Mouse (Mus musculus) embryonic facial prominence, embryonic 12.5 days (tissue): ENCODE measurements around the gene Dhdds. TPM values are rescaled to one million over a fixed set of nuclear protein-coding genes. Genes with fewer than 3 reads are reported as not detected.

Experiments used
- ATAC-seq: fragments of 200-750 bp; cut with Nextera tagmentation; 2 replicates; pipeline ENCODE4 v1.8.0; 2017; ENCODE audit not compliant: insufficient number of reproducible peaks, insufficient read depth, low FRiP score, low TSS enrichment
- H3K27ac ChIP-seq: fragments of 300-500 bp; sonication (generic); 2 replicates; pipeline ENCODE4 v1.5.1; 2016; ENCODE audit warnings: mild to moderate bottlenecking
- H3K27me3 ChIP-seq: fragments of 300-500 bp; sonication (generic); 2 replicates; pipeline ENCODE4 v1.6.1; 2016; ENCODE audit warnings: mild to moderate bottlenecking, moderate library complexity
- H3K36me3 ChIP-seq: fragments of 300-500 bp; sonication (generic); 2 replicates; pipeline ENCODE4 v1.6.1; 2016; ENCODE audit warnings: mild to moderate bottlenecking
- H3K4me1 ChIP-seq: fragments of 300-500 bp; sonication (generic); 2 replicates; pipeline ENCODE4 v1.6.1; 2016
- H3K4me2 ChIP-seq: fragments of 300-500 bp; sonication (generic); replicated peaks from 2 replicates; pipeline ENCODE4 v1.6.1; 2016; ENCODE audit warnings: mild to moderate bottlenecking, moderate library complexity
- H3K4me3 ChIP-seq: fragments of 300-500 bp; sonication (generic); 2 replicates; pipeline ENCODE4 v1.5.1; 2016; ENCODE audit warnings: mild to moderate bottlenecking
- H3K9ac ChIP-seq: fragments of 300-500 bp; sonication (generic); 2 replicates; pipeline ENCODE4 v1.6.1; 2016; ENCODE audit warnings: mild to moderate bottlenecking, moderate library complexity
- H3K9me3 ChIP-seq: fragments of 300-500 bp; sonication (generic); 2 replicates; pipeline ENCODE4 v1.6.1; 2016; ENCODE audit warnings: mild to moderate bottlenecking, moderate library complexity
- WGBS: fragments of 180-500 bp; shearing (Covaris S2); methylation state at CpG from one replicate; pipeline ENCODE4 v1.1.7; 2016; 5-methylcytosine and 5-hydroxymethylcytosine counted together
- polyA plus RNA-seq: library from polyadenylated mRNA; unstranded; fragments of >200 nt; fragmentation: Nextera tagmentation; extraction: Ambion mirVana; gene quantifications from 2 replicates; pipeline ENCODE4 v1.2.1, GENCODE M21; 2016

Dhdds gene
- polyA plus RNA-seq, 1 experiment from 2014 or later: 45.3 TPM

DNA sequence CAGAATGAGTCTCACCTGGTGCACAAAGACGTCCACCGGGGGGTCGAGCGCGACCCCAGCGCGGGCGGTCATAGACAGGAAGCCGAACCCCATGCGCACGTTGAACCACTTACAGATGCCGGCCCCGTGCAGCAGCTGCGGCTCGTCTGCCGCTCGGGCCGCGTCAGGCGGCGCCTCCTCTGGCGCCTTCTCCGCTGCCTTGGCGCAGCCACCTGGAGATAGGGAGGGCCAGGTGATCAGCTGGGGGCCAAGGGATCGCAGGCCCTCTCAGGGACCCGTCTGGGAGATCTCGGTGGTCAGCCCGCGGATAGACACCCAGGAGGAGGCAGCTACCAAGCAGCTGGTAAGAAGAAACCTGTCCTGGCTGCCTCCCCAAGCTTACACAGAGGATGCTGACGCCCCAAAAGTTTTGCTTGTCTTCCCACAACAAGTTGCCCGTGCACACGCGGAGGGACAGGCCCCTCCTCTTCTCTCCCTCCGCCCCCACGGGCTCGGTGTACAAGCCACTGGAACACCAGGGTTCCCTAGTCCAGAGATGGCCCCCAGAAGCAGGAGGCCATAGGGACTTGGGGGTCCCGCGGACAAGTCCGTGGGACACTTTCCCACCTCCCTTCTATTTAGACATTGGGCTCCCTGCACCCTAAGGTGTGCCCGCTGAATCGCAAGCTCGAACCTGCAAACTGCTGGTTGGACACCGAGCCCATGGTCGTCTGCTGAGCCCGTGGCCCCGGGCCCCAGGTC, 17.5 kb upstream of the Dhdds start:
- WGBS: under 1% methylated on average over 46 of the region's 46 CpGs
- H3K4me2 ChIP-seq: peak overlapping the region; percentile 56
- H3K27me3 ChIP-seq: peaks cover 25% of the 10 kb centered on the region
- peak overlapping the region; percentile 32 for H3K4me3 ChIP-seq
- H3K27ac ChIP-seq: 0 out of 2 replicates have a peak overlapping the region, but pooled peaks have one; percentile 48
- no peaks in the 10 kb centered on the region for H3K36me3 ChIP-seq
- H3K4me1 ChIP-seq: peaks cover 45% of the 10 kb centered on the region
- ATAC-seq: no peak
- no peaks in the 10 kb centered on the region for H3K9me3 ChIP-seq
- H3K9ac ChIP-seq: peak overlapping the region; percentile 19; the same call in 1 of the 2 replicates

DNA sequence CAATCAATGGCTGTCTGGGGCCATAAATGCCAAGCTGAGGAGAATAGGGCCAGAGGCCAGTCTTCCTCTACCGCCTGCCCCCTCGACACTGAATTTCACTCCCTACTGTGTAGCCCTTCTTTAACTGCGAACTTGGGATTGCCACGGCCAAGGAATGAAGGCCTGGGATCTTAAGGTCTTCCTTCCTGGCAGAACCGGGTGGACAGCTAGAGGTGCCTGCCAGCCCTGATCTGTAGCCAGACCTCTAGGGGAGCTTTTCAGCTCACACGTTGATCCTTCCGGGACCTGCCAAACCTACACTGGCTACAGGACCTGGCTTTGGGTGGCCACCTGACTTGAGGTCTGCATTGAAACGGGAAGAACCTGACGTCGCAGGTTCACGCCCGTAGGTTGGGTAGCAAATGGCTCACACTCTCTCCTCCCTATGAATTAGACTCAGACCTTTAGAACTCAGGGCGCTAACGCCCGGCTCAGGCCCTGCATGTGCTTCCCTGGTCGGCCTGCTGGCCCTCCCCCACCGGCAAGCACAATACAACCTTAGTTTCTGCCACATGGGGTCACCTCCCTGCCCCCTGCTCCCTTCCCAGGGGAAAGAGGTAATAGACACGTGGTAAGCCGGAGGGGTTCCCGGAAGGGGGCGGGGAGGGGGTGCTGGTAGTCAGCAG, 16.6 kb upstream of the Dhdds start:
- no peak overlapping the region for H3K9ac ChIP-seq
- peak overlapping the region; percentile 32 for H3K4me3 ChIP-seq
- peak overlapping the region; percentile 56 for H3K4me2 ChIP-seq
- ATAC-seq: no peak
- 2% methylated on average over 21 of the region's 21 CpGs for WGBS
- H3K4me1 ChIP-seq: peaks cover 50% of the 10 kb centered on the region
- H3K27ac ChIP-seq: no peak overlapping the region
- no peaks in the 10 kb centered on the region for H3K36me3 ChIP-seq
- peaks cover 25% of the 10 kb centered on the region for H3K27me3 ChIP-seq
- H3K9me3 ChIP-seq: no peaks in the 10 kb centered on the region

DNA sequence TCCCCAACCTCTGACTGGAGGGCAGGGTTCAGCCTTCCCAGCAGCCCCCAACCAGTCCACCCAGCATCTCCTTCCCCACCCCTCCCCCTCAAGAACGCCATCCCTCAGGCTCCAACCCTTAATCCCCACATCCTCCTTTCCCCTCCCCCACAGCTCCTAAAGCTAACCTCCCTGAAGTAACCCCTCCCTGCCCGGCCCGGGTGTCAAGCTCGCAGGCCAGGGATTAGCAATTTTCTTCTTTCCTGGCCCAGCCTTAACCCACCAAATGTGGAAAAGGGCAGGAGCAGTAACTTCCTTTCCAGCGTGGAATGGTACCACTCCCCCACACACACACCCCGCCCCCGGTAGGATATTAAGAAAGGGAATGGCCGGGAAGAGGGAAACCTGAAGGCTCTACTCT, 16.0 kb upstream of the Dhdds start:
- no peak overlapping the region for H3K9ac ChIP-seq
- no peaks in the 10 kb centered on the region for H3K36me3 ChIP-seq
- H3K4me1 ChIP-seq: peaks cover 56% of the 10 kb centered on the region
- ATAC-seq: no peak
- WGBS: 2% methylated on average over 8 of the region's 8 CpGs
- H3K27ac ChIP-seq: no peak overlapping the region
- peaks cover 25% of the 10 kb centered on the region for H3K27me3 ChIP-seq
- H3K4me2 ChIP-seq: peak overlapping the region; percentile 56; the same call in 1 of the 2 replicates
- no peaks in the 10 kb centered on the region for H3K9me3 ChIP-seq
- H3K4me3 ChIP-seq: no peak overlapping the region

DNA sequence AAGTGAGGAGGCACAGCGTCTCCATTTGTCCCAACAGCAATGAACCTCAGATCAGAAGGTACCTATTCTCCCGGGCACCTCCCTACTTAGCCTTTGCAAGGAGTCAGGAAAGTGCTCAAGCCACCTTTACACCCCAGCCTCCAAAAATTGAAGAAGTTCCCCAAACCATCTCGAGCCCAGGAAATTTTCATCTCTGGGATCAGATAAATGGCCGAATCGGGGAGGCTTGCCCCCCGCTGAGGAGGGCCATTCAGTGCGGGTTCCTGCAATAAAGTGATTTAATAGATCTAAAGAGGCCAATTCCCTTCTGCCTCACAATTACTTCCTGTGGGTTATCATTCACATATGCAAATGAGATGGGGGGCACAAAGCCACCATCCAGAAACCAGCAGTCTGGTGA, 15.5 kb upstream of the Dhdds start:
- H3K4me1 ChIP-seq: peaks cover 61% of the 10 kb centered on the region

DNA sequence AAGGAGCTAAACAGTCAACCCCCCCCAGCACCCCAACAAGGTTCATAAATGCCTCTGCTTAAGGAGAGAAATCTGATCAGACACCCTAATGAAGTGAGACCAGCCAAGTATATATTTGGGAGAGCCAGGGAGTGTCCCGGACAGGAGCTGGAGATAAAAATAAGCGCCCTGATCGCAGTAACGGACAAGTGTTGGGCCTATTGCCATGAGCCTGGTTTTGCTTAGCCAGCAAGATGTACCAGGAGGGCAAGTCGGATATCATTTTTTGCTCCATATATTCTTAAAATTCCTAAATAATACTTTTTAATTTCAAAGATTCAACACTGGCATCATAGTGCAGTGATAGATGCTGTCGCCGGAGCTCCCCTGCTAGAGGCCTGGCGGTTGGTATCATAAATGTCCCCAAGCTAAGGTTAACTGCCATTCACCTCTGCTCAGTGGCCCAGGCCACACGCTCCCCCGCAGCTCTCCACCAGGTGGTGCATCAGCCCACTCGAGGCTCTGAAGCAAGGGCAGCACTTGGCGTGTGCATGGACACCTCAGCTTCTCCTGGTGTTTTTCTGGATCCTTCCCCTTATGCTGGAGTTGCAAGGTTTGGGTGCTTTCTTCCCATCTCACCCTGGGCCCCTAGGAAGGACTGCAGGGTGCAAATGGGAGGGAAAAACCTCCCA, 12.3 kb upstream of the Dhdds start:
- H3K4me2 ChIP-seq: no peak overlapping the region
- peaks cover 8% of the 10 kb centered on the region for H3K27me3 ChIP-seq
- H3K4me3 ChIP-seq: no peak overlapping the region
- H3K27ac ChIP-seq: no peak overlapping the region
- 42% methylated on average over 12 of the region's 12 CpGs for WGBS
- no peaks in the 10 kb centered on the region for H3K9me3 ChIP-seq
- peaks cover 44% of the 10 kb centered on the region for H3K4me1 ChIP-seq
- H3K36me3 ChIP-seq: no peaks in the 10 kb centered on the region
- no peak for ATAC-seq
- no peak overlapping the region for H3K9ac ChIP-seq

More for the DNA sequence above, 15.5 kb upstream of the Dhdds start:
- no peak overlapping the region for H3K4me3 ChIP-seq
- WGBS: 5% methylated on average over 7 of the region's 7 CpGs
- H3K27ac ChIP-seq: no peak overlapping the region
- H3K9me3 ChIP-seq: no peaks in the 10 kb centered on the region
- H3K9ac ChIP-seq: no peak overlapping the region
- ATAC-seq: no peak
- H3K27me3 ChIP-seq: peaks cover 25% of the 10 kb centered on the region
- no peaks in the 10 kb centered on the region for H3K36me3 ChIP-seq
- no peak overlapping the region for H3K4me2 ChIP-seq

DNA sequence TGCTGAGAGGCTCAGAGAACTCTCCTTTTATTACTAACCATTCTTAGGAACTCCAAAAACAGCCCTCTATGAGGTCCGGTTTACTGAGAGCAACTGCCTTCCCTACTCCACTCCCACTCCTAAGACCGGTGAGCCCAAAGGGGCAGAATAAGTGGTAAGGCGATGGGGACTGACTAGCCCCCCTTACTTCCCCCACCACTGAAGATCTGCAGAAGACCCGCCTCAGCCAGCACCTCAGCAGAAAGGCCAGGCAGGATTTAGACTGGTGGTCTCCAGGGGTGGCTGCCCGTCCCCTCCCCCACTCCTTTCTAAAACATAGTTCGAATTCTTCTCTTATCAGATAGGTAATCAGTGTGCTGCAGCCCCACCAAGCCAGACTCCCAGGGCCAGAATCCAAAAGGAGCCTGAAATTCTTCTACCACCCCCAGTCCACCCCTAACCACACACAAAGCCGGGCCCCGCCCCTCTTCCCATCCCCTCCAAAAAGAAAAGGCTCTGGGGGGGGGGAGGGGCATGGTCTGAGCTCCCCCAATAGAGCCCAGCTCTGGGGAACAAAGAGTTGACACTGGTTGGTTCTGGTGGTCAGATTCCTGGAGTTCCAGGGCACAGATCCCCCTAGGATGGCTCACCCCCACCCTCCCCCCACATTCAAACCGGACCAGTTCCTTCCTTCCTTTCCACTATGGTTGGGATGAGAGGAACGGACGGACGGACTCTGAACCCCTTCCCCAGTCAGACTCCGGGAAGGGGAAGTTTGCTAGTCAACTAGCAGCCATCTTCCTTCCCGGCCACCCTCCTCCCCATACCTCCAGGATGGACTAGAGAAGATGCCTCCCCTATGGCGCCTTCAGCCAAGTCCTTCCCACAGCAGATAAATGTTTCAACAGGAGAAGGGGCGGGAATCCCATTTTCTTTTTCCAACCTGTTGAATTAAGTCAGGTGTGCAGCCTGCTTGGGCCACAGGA, 11.0 kb upstream of the Dhdds start:
- Histone ChIP-seq H3K4me3 (no peak overlapping the region), H3K36me3 (no peaks in the 10 kb centered on the region), H3K9ac (no peak overlapping the region), H3K27me3 (no peaks in the 10 kb centered on the region), H3K4me1 (peaks cover 32% of the 10 kb centered on the region), H3K27ac (peak overlapping the region; percentile 41; the same call in 1 of the 2 replicates), H3K4me2 (peak overlapping the region; percentile 26), H3K9me3 (no peaks in the 10 kb centered on the region)
- WGBS: 11% methylated on average over 16 of the region's 16 CpGs
- no peak for ATAC-seq

DNA sequence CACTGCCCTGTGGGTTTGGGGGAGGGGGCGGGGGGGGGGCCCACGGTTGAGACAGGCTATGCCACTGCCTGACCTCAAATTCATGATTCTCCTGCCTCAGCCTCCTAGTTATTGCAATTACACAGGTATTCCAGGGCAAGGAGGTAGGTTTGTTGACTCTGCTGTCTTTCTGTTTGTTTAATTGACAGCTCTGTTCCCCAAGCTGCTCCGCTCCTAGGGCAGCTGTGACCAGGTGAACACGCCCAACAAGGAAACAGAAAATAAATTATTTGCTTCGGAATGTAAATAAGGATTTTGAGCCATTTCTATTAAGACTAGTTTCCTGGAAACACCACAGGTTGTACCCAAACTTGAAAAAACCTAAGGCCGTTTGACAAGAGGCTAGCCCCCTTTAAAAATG, 9.0 kb upstream of the Dhdds start:
- no peak overlapping the region for H3K9ac ChIP-seq
- no peaks in the 10 kb centered on the region for H3K27me3 ChIP-seq
- no peaks in the 10 kb centered on the region for H3K9me3 ChIP-seq
- H3K36me3 ChIP-seq: no peaks in the 10 kb centered on the region
- 73% methylated on average over 6 of the region's 6 CpGs for WGBS
- peaks cover 18% of the 10 kb centered on the region for H3K4me1 ChIP-seq
- H3K27ac ChIP-seq: no peak overlapping the region
- H3K4me2 ChIP-seq: no peak overlapping the region
- H3K4me3 ChIP-seq: no peak overlapping the region
- no peak for ATAC-seq

DNA sequence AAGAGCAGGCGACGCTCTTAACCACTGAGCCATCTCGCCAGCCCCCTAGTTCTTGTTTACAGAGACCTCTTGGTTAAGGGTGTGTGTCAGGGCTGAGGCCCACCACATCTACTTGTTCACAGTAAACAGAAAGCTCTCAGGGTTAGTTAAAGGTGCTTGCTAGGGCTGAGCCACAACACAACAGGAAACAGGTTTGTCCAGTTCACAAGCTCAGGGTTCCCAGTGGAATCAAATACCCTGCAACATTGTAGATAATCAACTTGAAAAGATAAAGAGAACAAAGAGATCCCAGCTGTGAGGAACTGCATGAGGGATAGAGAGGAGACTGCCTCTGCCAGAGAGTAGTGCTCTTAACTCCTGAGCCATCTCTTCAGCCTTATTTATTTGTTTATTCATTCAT, 6.1 kb upstream of the Dhdds start:
- no peak overlapping the region for H3K4me2 ChIP-seq
- ATAC-seq: no peak

DNA sequence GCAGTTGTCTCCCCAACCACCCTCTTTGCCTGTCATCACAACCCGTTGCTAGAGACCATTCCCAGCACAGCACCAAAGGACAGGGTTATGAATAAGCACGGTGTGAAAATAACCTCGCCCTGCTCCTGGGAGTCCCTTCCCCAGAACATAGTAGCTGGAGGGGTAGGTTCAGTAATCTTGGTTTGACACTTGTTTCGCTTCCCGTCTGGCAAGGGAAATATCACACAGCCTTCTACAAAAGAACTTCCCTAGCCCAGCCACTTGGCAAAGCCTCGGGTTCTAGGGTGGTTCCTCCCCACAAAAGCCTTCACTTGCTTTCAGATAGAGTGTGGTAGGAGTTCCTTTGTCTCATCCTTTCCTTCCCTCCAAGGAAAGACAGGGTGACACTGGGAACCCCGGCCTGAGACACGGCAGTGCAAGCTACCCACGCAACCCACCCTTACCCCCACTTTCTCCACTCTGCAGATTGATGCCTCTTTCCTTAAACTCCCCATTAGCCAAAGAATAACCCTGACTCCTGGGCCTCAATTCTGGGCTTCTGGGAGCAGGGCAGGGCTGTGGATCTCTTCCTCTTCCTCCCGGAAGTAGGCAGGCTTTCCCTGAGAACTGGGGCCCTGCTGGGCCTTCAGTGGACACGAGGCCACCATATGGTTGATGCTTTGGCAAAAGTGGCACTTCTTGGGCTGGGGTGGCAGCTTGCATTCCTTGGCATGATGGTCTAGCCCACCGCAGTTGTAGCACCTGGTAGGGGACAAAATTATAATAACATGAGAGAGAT, 5.1 kb upstream of the Dhdds start:
- Histone ChIP-seq H3K4me1 (no peaks in the 10 kb centered on the region), H3K36me3 (no peaks in the 10 kb centered on the region)

More for the DNA sequence above, 6.1 kb upstream of the Dhdds start:
- peaks cover 9% of the 10 kb centered on the region for H3K4me1 ChIP-seq
- no peaks in the 10 kb centered on the region for H3K36me3 ChIP-seq
- no peak overlapping the region for H3K27ac ChIP-seq
- no peak overlapping the region for H3K4me3 ChIP-seq
- H3K27me3 ChIP-seq: no peaks in the 10 kb centered on the region
- H3K9me3 ChIP-seq: no peaks in the 10 kb centered on the region
- H3K9ac ChIP-seq: no peak overlapping the region
- WGBS: 91% methylated on average over 3 of the region's 3 CpGs

DNA sequence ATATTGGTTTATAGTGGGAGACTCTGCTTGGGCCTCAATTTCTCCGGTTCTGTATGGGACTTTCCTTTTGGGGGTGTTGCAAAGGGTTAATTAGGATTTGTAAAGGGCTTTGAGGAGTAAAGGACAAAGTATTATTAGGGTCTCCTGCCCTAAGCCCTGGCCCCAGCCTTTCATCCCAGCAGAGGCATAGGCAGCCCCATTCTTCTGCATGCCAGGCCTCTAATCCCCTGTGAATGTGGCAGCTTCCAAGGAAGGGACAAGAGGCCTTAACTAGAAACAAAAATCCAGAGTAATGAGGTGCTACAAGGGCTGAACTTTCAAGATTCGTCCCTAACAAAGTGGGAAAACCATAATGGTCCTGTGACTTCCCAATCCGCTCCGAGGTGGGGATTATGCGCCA, 2.2 kb upstream of the Dhdds start:
- Histone ChIP-seq H3K36me3 (no peaks in the 10 kb centered on the region), H3K4me1 (0 out of 2 replicates have a peak, but pooled peaks cover 4% of the 10 kb centered on the region), H3K27ac (no peak overlapping the region), H3K9me3 (no peaks in the 10 kb centered on the region), H3K4me2 (no peak overlapping the region), H3K4me3 (no peak overlapping the region), H3K9ac (no peak overlapping the region), H3K27me3 (no peaks in the 10 kb centered on the region)
- WGBS: 52% methylated on average over 5 of the region's 5 CpGs
- no peak for ATAC-seq

More for the DNA sequence above, 5.1 kb upstream of the Dhdds start:
- WGBS: 80% methylated on average over 12 of the region's 12 CpGs
- H3K27me3 ChIP-seq: no peaks in the 10 kb centered on the region
- H3K9ac ChIP-seq: no peak overlapping the region
- H3K9me3 ChIP-seq: no peaks in the 10 kb centered on the region
- ATAC-seq: no peak
- H3K27ac ChIP-seq: no peak overlapping the region
- no peak overlapping the region for H3K4me3 ChIP-seq
- H3K4me2 ChIP-seq: no peak overlapping the region
